Mouse (Mus musculus) heart, embryonic 14.5 days (tissue): ENCODE results near the gene Irs1. TPM values are rescaled to one million over a fixed set of nuclear protein-coding genes. Genes with fewer than 3 reads are reported as not detected.

Source experiments
- ATAC-seq: fragments of 200-750 bp; cut with Nextera tagmentation; 2 replicates; pipeline ENCODE4 v1.8.0; 2017; ENCODE audit warnings: low read depth, moderate TSS enrichment; ENCODE audit not compliant: insufficient number of reproducible peaks, insufficient read depth, low FRiP score
- H3K27ac ChIP-seq, 2 experiments: fragments of 200-500 bp in 1 of 2; fragments of 300-500 bp in 1 of 2; sonication (generic) in 1 of 2; replicated peaks in 1 of 2; 2 replicates each; pipeline ENCODE4 v1.5.1; 2012 to 2014; ENCODE audit warnings: low read depth in 2 of 2, low read length in 2 of 2, control low read depth in 1 of 2, mild to moderate bottlenecking in 1 of 2, mixed read lengths in 1 of 2; ENCODE audit not compliant: control insufficient read depth in 1 of 2, insufficient read depth in 1 of 2
- H3K27me3 ChIP-seq: fragments of 300-500 bp; sonication (generic); 2 replicates; pipeline ENCODE4 v1.6.1; 2014; ENCODE audit warnings: mild to moderate bottlenecking, low read length, control low read depth; ENCODE audit not compliant: control insufficient read depth, insufficient read depth
- H3K36me3 ChIP-seq: fragments of 300-500 bp; sonication (generic); 2 replicates; pipeline ENCODE4 v1.6.1; 2014; ENCODE audit warnings: mild to moderate bottlenecking, control low read depth, low read length, mixed read lengths; ENCODE audit not compliant: control insufficient read depth, insufficient read depth
- H3K4me1 ChIP-seq, 2 experiments: fragments of 200-500 bp in 1 of 2; fragments of 300-500 bp in 1 of 2; sonication (generic) in 1 of 2; 2 replicates each; pipeline ENCODE4 v1.6.1; 2012 to 2014; ENCODE audit warnings: low read length in 2 of 2, control low read depth in 1 of 2, mixed read lengths in 1 of 2; ENCODE audit not compliant: control insufficient read depth in 2 of 2, insufficient read depth in 2 of 2
- H3K4me2 ChIP-seq: fragments of 300-500 bp; sonication (generic); 2 replicates; pipeline ENCODE4 v1.6.1; 2014; ENCODE audit warnings: mild to moderate bottlenecking, low read length
- H3K4me3 ChIP-seq, 2 experiments: fragments of 200-500 bp in 1 of 2; fragments of 300-500 bp in 1 of 2; sonication (generic) in 1 of 2; 2 replicates each; pipeline ENCODE4 v1.5.1; 2012 to 2014; ENCODE audit warnings: low read length in 2 of 2, mild to moderate bottlenecking in 2 of 2, control low read depth in 1 of 2, low read depth in 1 of 2, moderate library complexity in 1 of 2; ENCODE audit not compliant: control insufficient read depth in 1 of 2, insufficient read depth in 1 of 2
- H3K9ac ChIP-seq: fragments of 300-500 bp; sonication (generic); 2 replicates; pipeline ENCODE4 v1.6.1; 2014; ENCODE audit warnings: mild to moderate bottlenecking, low read length
- H3K9me3 ChIP-seq: fragments of 300-500 bp; sonication (generic); 2 replicates; pipeline ENCODE4 v1.6.1; 2016; ENCODE audit warnings: low read length, control low read depth; ENCODE audit not compliant: control insufficient read depth
- WGBS: fragments of 180-500 bp; shearing (Covaris S2); extraction: QIAGEN DNeasy Blood & Tissue Kit; methylation state at CpG from one replicate; pipeline ENCODE4 v1.1.7; 2014; 5-methylcytosine and 5-hydroxymethylcytosine counted together
- polyA plus RNA-seq: library from polyadenylated mRNA; unstranded; fragments of >200 nt; fragmentation: Nextera tagmentation; extraction: Ambion mirVana; gene quantifications from 2 replicates; pipeline ENCODE4 v1.2.1, GENCODE M21; 2014

Gene Irs1
- polyA plus RNA-seq, 1 experiment from 2014 or later, result 10.5 TPM

GRCm38 (mm10) chr1:82262331-82262730 lies 28.9 kb downstream of the Irs1 start:
- H3K27me3 ChIP-seq, result no peaks in the 10 kb centered on the region
- 88% methylated on average over 1 of the region's 1 CpGs for WGBS
- H3K4me1 ChIP-seq, result peaks cover 6 to 38% of the 10 kb centered on the region in 2 experiments
- H3K9me3 ChIP-seq, result no peaks in the 10 kb centered on the region
- H3K27ac ChIP-seq, result no peak overlapping the region
- no peak overlapping the region for H3K9ac ChIP-seq
- no peak overlapping the region for H3K4me3 ChIP-seq
- H3K4me2 ChIP-seq, result no peak overlapping the region
- H3K36me3 ChIP-seq, result 0 out of 2 replicates have a peak, but pooled peaks cover 6% of the 10 kb centered on the region
- no peak for ATAC-seq

GRCm38 (mm10) chr1:82261638-82262037 lies 29.6 kb downstream of the Irs1 start:
- H3K36me3 ChIP-seq, result 0 out of 2 replicates have a peak, but pooled peaks cover 6% of the 10 kb centered on the region
- H3K9me3 ChIP-seq, result no peaks in the 10 kb centered on the region
- no peak for ATAC-seq
- 61% methylated on average over 5 of the region's 5 CpGs for WGBS
- no peak overlapping the region for H3K4me3 ChIP-seq
- no peak overlapping the region for H3K4me2 ChIP-seq
- no peak overlapping the region for H3K27ac ChIP-seq
- H3K9ac ChIP-seq, result no peak overlapping the region
- H3K4me1 ChIP-seq, result peaks cover 6 to 35% of the 10 kb centered on the region in 2 experiments
- H3K27me3 ChIP-seq, result no peaks in the 10 kb centered on the region

DNA sequence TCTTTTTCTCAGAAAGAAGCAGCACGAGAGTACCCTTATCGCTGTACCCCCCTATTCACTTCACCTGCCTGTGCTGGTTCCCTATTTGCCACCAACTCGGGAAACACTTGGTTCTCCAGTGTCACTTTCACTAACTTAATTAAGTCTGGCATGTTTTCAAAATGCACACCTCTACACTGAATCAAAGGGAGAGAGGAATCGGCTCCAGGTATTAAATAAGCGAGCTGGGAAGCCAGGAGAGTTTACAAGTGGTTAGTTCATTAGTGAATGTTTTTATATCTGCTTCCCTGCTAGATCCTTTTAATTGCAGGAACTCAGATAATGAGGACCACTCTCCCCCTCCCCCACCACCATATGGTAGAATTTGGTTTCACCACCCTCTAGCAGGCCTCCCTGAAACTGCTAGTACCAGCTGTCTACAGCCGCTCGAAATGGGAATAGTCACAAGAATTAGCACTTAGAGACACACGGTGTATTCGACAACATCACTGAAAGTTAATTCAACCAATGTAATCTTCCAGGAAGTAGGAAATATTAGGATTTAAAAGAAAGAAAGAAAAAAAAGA lies 30.1 kb downstream of the Irs1 start:
- Histone ChIP-seq H3K9ac (no peak overlapping the region), H3K4me1 (peaks cover 6 to 34% of the 10 kb centered on the region in 2 experiments), H3K4me3 (no peak overlapping the region), H3K36me3 (0 out of 2 replicates have a peak, but pooled peaks cover 6% of the 10 kb centered on the region), H3K4me2 (no peak overlapping the region), H3K9me3 (no peaks in the 10 kb centered on the region), H3K27me3 (no peaks in the 10 kb centered on the region), H3K27ac (no peak overlapping the region; a peak in 2 of 4 replicates)
- ATAC-seq, result no peak
- WGBS, result 60% methylated on average over 9 of the region's 9 CpGs

DNA sequence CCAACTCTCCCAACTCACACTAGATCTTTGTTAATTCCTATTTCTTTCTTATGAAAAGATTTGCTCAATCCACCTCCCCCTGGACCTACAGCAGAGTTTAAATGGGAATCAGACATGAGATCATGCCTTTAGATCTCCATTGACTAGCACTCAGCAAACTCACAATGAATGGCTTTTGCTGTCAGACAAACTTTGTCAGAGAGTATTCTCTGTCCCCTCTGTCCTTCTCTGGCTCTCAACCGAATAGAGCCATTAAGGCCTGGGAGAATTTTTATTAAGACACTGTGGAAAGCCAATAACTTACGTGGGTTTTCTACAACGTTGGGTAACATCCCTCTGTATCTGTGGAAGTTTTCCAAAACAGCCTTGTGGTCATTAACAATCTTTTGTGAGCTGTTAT lies 31.2 kb downstream of the Irs1 start:
- Histone ChIP-seq H3K9ac (no peak overlapping the region), H3K4me1 (peaks cover 6 to 34% of the 10 kb centered on the region in 2 experiments), H3K4me2 (no peak overlapping the region), H3K9me3 (no peaks in the 10 kb centered on the region), H3K4me3 (no peak overlapping the region), H3K36me3 (0 out of 2 replicates have a peak, but pooled peaks cover 6% of the 10 kb centered on the region), H3K27me3 (no peaks in the 10 kb centered on the region), H3K27ac (no peak overlapping the region)
- ATAC-seq, result no peak
- WGBS, result 84% methylated on average over 3 of the region's 3 CpGs

DNA sequence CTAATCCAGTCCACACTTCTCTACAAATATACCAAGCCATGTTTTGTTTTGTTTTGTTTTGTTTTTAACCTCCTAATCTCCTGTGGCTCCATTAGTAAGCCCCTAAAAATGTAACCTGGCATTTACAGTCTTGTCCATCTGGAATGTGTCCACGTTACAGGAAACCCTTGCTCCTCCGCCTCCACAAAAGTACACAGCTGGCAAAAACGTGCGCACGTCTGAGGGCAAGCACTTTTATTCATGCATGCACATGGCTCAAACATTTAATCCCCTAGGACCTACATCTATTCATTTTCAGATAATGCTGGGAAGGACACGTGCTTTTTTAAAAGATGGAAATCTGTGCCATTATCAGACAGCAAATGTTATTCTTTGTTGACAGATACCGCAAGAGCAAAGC lies 32.9 kb downstream of the Irs1 start:
- 0 out of 2 replicates have a peak, but pooled peaks cover 3% of the 10 kb centered on the region for H3K36me3 ChIP-seq
- no peak overlapping the region for H3K4me3 ChIP-seq
- no peak overlapping the region for H3K9ac ChIP-seq
- no peaks in the 10 kb centered on the region for H3K9me3 ChIP-seq
- H3K27me3 ChIP-seq, result no peaks in the 10 kb centered on the region
- 35% methylated on average over 7 of the region's 7 CpGs for WGBS
- 0 out of 4 replicates have a peak overlapping the region, but pooled peaks of 1 of the 2 experiments have one; percentile 1 for H3K27ac ChIP-seq
- no peak for ATAC-seq
- H3K4me1 ChIP-seq, result peaks cover 8 to 39% of the 10 kb centered on the region in 2 experiments
- H3K4me2 ChIP-seq, result no peak overlapping the region

GRCm38 (mm10) chr1:82257457-82257856 lies 33.8 kb downstream of the Irs1 start:
- 0 out of 2 replicates have a peak, but pooled peaks cover 1% of the 10 kb centered on the region for H3K36me3 ChIP-seq
- H3K27ac ChIP-seq, result peak overlapping the region in 1 of 2 experiments; percentile 16; a peak in 1 of 4 replicates
- no peak overlapping the region for H3K4me2 ChIP-seq
- 34% methylated on average over 5 of the region's 5 CpGs for WGBS
- no peaks in the 10 kb centered on the region for H3K27me3 ChIP-seq
- H3K9me3 ChIP-seq, result no peaks in the 10 kb centered on the region
- H3K4me3 ChIP-seq, result no peak overlapping the region
- no peak for ATAC-seq
- H3K4me1 ChIP-seq, result peaks cover 9 to 41% of the 10 kb centered on the region in 2 experiments
- no peak overlapping the region for H3K9ac ChIP-seq

DNA sequence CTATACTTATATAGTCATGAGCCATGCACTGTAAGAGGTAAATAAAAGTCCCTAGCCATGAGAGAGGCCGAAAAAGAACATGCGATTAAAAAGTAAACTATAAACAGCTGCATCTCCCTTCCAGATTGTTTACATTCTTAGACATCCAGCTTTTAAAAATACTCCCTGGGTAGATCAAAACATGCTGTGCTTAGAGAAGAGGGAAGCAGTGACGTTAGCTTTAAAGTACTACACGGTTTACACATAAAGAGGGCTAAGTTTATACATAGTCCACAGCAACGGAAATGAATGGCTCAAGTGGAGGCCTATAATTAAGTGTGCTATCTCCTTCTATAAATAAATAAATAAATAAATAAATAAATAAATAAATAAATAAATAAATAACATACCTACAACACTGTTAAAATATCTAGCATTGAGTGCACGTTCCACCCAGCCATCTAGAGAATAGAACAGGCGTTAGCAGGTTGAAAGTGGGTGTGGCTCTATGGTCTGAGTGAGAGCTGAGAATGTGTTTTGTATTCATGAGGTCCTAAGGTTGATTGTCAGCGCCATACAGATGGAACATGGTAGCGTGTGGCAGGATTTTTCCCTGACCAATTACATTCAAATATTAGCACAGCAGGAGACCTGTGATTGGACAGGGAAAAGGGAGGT lies 37.3 kb downstream of the Irs1 start:
- no peak overlapping the region for H3K9ac ChIP-seq
- H3K9me3 ChIP-seq, result no peaks in the 10 kb centered on the region
- ATAC-seq, result no peak
- H3K4me3 ChIP-seq, result no peak overlapping the region
- peaks cover 5 to 29% of the 10 kb centered on the region in 2 experiments for H3K4me1 ChIP-seq
- no peak overlapping the region for H3K27ac ChIP-seq
- H3K4me2 ChIP-seq, result no peak overlapping the region
- H3K27me3 ChIP-seq, result no peaks in the 10 kb centered on the region
- WGBS, result 65% methylated on average over 9 of the region's 9 CpGs
- H3K36me3 ChIP-seq, result 0 out of 2 replicates have a peak, but pooled peaks cover 3% of the 10 kb centered on the region
